Mouse (Mus musculus) layer of hippocampus, postnatal 25 days (tissue): ENCODE measurements at regions not wholly inside any gene's neighbourhood (a gene's known extent, or its start where the extent isn't known, plus 50 kb on each side); places are given as distances from the start of the nearest gene placed in this dataset.

ENCODE experiments used
- DNase-seq, 2 experiments: peaks; one replicate each; pipeline ENCODE4 v3.0.0; 2022; ENCODE audit warnings: mixed read lengths in 2 of 2, low spot score in 1 of 2; ENCODE audit errors: extremely low spot score in 1 of 2

DNA sequence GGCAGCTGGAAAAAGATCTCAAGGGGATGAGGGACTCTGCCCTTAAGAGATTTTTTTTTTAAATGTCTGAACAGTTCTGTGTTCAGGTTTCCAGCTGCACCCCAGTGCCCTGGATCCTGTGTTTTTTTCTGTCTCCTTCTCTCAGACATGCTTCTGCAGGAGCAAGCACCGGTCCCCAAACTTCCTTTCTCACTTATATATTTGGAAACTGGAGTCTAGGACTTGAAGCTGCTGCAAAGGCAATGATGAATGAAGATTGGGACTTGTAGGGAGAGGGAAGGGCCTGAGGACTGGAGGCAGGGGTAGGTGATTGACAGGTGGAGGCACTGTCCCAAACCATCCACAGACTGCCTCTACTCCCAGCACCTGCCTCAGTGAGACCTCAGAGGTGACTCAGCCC is 255.5 kb upstream of the Cdh5 start:
- DNase-seq = no peak

DNA sequence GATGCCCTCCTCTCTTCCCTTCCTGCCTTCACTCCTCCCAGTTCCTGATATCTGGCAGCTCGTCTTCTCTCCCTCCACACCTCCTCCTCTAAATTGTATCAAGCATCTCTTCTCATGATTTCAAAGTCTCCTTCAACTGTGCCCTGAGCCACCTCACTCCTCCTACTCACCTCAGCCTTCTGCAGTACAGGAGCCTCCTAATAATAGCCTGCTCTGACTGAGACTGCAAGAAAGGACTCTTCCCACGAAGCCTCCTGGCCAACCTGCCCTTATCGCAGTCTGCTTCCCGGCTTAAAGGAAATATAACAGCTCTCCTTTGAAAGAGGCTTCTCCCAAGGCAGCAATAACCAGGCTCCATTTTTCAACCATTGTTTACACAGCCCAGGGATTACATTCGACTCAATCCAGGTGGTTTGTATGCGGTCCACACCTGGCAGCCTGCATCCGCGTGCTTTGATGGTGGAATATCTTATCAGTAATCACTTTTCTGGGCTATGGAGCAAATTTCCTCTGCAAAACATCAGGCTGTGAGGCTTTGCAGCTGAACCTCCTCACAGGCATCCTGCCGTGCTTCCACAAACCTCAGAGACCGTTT is 254.9 kb upstream of the Cdh5 start:
- DNase-seq = no peak

DNA sequence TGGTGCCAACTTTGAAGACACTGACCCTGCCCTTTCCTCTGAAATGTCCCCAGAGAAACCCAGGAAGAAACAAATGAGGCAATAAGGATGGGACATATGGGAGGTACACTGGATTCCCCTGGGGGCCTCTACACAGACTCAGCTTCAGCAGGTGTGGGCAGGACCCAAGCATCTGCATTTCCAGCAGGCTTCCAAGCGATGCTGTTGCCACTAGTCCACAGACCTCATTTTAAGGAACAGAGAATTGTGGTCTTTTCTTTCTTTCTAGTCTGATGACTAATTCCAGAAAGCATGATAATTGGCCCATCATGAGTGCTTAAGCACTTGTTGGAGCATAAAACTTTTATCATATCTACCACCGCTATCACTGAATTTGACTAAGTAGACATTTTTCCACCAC is 251.6 kb upstream of the Cdh5 start:
- no peak for DNase-seq

DNA sequence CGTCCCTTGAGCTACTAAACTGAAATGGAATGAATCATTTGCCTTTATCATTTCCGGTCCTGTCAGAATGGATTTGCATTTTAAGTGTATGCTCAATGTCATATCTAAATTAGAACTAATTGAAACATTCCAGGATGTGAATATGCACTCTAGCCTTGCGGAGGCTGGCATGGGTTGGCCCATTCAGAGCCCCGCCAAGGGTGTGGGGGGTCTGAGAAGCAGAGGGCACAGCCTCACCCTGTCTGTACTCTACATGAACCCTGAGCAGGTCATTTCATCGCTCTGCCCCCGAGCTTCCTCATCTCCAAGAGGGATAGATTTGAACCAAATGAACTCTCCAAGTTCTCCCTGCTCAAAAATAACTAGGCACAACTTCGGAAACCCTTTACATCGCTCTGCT is 250.1 kb upstream of the Cdh5 start:
- DNase-seq = no peak

DNA sequence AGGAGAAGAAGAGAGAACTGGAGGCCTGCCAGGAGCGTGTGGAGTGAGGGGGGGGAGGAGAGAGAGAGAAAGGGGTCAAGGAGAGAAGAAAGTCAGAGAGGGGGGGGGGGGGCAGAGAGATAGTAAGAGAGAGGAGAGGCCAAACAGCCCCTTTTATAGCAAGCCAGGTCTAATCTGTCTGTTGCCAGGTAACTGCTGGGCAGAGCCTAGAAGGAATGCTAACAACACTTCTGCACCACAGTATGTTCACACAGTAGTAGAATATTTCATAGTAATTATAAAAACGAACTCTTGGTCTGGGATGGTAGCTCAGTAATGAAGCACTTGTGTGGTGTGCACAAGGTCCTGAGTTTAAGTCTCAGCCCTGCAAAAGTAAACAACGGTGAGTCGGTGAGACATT is 248.4 kb upstream of the Cdh5 start:
- DNase-seq = no peak

DNA sequence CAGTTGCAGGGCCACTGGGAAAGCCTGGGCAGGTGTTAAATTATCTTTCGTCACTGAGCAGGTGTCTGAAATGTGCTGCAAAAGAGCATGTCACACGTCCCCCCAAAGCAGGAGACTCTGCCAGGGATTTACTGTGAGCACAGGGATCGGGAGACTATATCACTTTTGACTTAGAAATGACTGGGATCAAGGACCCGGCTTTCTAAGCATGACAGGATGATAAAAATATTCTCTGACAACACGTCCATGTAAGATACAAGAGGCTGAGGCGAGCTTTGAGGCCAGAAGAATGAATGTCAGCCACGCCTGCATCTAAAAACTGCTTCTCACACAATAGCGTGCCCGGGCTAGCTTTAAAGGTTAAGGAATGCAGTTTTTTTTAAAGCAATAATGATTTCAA is 246.1 kb upstream of the Cdh5 start:
- no peak for DNase-seq

DNA sequence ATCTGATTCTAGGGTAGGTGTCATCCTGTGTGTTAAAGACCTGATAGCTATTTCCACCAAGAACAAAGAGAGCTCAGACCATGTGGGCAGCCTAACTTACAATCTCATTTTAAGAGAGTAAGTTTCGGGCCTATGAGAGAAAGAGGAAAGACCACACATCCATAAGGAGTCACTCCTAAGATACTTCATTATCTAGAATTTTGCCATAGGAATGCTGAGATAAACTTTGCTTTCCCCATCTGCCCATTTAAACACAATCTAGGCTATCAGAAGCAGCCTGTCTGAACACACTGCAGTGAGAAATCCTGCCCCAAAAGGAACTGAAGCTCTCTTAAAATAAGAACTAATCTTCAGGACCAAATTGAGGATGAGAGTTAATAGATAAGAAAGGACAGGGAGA is 242.3 kb upstream of the Cdh5 start:
- DNase-seq = no peak

DNA sequence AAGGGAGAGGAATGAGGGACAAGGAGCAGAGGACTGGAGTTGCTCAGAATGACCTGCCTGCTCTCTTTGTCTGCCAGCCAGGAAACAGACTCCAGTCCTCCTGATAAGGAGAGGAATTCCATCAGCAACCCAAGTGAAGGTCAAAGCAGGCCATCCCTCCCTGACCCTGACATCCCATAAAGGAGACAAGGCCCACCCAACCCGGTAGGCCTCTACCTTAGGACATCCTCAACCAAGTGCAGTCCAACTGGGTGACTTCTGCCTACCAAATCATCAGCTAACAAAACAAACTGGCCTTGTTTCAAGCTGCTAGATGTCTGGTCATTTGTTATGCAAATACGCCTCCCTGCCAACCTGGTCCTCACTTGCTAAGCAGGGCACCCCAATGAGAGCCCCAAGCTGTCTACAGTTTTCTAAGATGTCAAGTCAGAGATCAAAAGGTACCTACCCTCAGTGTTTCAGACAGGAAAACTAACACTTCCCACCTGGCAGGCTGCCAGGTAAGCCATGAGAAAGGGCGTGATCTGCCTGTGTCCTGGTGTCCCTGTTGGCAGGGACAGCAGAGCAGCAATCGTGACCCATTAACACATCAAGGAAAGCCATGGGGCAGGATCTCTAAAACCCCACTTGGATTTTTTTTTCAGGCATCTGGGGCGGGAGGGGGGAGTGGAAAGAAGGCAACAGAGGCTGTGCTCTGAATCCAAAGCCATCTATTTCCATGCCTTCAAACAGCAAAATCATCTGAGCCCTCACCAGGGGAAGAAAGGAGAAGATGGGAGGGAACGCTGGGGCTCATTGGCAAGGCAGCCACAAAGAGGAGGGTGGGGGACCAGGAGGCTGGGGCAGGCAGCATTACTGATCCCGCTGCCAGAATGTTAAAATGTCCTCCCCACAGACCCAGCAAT is 227.6 kb upstream of the Cdh5 start:
- DNase-seq = no peak

DNA sequence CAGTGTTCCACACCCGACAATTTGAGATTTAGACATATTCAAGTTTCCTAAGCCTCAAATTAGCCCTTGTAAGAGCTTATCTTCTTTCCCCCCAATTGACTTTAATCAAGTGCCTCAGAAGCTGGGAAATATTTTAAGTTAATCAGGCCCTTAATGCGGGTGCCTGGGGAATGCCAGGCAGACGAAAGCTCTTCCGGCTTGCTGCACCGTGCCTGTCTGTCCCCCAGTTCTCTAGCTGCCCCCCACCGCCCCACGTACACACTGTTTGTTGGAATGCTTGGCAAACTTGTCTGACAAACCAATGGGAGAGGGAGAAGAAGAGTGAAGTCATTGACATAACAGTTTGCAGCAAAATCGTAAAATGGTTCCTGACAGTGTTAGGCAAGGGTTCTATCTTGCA is 226.9 kb upstream of the Cdh5 start:
- DNase-seq = no peak

DNA sequence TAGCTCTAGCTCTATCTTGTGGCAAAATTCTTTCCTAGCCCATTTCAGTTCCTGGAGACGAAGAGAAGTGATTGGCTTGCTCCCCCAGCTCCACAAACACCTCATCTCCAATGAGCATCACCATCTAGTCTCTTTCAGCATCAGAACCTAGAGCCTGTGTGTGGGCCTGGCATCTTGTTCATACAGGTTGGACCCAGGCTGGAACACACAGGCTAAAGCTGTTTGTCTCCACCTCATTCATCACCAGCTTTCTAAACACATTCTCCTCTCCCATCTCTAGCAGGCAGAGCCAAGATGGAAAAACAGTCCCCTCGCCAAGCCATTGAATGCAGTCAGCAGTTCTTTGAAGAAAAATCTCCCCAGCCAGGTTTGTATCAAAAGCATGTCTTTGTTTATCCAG is 221.9 kb upstream of the Cdh5 start:
- no peak for DNase-seq

DNA sequence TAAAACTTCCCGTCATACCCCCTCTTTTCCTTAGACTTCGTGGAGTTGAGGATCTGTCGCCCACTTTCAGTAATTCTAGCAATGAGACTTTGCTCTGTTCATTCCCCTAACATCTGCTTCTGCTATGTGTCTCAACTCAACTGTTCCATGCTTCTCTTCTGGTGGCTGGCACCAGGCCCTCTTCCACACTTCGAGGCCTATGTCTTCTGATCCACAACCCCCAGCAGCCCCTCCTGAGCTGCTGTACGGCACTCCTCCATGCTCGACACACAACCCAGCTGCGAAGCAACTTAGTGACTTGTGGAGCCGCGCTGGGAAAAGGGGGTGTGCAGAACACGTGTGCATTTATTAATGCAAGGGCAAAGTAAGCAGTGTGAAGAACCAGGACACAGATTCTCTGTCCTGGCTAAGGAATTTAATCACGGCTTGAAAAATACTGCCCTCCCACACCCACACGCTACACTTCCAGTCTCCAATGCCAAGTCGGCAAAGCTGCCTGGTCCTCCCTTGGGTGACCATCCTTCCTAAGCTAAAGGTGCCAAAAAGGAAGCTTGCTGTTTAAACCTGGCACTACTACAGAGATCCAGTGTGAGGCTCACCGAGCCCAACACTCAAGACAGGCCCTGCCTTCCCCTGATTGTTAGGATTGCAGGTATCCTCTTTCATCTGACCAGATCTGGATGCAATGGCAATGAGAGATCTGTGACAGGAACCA is 220.8 kb upstream of the Cdh5 start:
- no peak for DNase-seq

DNA sequence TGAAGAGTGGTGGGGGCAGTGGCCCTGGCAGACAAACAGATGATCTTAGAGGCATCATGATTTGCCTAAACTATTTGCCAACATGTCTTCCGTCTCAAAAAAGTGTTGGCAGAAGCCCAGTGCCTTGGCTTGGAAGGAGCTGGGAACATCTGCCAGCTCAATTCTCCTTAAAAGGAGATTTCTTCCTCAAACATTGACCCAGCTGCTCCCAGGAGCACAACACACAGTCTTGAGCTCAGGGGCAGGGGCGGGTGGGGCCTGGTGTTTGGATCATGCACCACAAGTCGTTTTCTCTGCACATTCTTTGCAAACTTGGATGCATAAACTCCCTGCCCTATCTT is 220.3 kb upstream of the Cdh5 start:
- no peak for DNase-seq

DNA sequence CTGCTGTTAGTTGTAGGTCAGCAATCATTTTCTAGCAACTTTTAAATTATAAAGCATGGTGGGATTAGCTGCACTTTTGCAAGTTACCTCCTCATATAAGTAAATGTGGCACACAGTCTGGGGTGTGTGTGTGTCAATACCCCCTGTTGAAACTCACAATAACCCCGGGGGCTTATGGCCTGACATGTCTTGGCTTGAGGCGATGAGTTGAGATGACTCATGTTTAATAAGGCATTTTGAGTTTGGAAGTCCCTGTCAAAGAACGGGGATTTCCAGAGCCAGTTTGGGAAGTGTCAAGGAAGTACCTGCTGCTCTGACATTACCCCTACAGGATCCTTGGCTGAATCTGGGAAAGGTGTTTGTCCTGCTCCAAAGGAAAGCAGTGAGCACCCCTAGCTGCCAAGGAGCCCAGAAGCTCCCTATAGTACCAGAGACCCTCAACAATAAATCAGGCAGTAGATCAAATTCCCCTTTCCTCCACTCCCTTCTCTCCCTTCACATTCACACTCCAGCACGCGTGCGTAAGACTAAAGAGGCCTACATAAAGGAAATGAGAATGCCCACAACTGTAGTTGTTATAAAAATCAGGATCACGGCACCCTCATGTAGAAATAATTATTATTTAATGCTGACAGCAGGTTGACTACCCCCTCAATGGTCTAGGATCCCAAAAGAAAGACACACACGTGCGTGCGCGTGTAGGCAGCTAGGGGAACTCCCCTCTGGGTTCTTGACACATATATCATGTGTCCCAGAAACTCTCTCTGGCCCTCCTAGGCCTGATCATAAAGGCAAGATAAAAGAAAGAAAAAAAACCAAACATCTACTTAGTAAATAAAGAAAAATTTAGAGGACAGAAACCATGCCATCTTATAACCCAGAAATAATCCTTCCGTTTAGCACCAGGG is 216.3 kb upstream of the Cdh5 start:
- no peak for DNase-seq

DNA sequence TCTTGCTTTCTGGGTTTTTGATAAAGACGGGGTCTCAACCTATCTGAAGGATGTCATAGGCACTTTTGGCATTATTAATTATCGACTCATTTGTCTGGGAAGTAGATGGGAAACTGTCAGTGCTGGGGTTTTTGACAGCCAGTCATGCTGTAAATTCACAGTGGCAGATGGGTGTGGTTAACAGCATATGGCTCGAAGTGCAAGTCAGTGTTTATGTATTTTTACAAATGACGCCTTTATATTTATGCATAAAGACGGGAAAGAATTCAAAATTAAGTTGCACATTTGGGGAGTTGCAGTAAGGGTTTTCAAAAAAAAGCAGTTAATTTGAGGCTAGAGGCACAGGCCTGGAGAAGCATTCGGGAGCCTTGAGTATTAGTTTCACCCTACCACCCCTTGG is 206.8 kb upstream of the Cdh5 start:
- DNase-seq = no peak

DNA sequence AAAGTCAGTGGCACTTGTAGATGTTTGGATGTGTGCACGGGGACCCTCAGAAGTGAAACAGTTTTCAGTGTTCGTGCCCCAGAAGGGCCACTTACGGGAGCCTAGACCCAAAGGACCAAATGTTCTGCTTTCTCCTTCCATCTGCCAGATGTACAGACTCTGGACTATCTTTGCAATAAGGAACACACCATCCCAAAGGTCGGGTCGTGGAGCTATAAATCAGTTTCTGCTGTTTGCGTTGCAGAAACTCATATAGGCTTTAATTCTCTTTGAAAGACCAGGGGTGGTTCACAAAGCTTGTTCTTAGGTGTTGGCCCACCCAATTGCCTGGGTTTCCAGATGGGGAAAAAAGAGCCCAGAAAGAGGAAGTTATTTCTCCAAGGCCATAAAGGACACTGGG is 206.3 kb upstream of the Cdh5 start:
- no peak for DNase-seq

DNA sequence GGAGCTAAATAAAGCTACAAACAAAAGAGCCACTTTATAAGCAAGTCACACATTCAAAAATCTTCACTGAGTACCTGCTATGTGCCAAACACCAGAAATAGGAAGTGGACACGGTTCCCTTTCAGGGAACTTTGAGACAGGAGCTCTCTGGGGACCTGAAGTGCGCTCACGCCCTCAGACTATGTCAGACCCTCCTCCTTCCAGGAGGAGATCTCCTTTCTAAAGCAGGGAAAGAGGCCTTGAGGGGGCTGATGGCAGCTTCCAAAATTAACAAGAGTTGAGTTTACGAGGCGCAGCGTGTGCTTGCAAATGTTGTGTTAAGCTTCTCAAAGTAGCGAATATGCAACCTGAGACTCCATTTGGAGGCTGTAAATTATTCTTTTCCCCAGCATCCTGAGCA is 204.0 kb upstream of the Cdh5 start:
- no peak for DNase-seq

DNA sequence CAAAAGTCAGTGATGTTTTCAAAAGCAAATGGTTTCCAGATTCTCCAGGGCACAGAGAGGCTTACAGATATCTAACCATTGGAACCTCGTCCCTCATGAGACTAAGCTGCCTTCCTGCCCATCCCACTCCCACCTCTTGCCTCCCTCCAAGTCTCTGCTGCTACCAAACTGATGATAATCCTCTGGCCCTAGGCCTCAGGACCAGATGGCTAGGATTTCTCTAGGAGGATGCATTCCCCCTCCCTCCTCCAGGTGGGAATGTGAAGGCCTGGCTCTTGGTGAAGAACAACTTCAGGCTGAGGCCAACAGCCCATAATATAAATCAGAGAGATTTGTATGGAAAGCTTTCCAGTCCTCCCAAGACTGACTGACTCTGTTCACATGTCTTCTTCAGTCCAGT is 198.9 kb upstream of the Cdh5 start:
- DNase-seq = no peak

DNA sequence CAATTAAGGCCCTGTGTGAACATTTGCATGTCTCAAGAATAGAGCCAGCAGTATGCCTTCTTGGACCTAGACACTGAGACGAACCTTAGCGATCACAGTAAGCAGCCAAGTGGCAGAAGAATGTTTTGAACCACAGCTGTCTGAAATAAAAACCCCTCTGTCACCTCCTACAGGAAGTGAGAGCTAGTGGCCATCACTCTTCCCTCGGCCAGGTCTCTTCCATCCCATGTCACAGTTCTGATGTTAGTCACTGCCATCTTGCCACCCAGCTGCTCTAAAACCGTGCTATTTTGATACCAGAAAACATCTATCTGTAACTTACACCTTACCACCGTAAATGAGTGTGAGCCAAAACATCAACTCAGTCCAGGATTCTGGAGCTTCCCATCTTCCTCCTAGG is 197.8 kb upstream of the Cdh5 start:
- no peak for DNase-seq

DNA sequence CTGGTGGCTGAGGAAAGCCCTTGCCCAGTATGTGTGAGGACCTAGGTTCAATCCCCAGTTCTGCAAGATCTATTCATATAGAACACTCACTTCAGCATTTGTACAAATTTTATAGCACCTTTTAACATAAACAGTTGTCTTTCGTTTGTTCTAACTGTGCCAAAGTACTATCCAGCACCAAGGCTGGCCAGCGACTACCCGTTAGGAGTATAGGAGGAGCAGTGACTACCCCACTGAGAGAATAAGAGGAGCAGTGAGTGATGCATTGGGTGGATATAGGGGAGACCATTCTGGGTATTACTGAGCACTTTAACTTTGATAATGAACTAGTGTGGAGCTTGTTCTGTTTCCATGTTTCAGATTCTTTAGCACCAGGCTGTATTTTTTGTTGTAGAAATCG is 193.8 kb upstream of the Cdh5 start:
- no peak for DNase-seq

DNA sequence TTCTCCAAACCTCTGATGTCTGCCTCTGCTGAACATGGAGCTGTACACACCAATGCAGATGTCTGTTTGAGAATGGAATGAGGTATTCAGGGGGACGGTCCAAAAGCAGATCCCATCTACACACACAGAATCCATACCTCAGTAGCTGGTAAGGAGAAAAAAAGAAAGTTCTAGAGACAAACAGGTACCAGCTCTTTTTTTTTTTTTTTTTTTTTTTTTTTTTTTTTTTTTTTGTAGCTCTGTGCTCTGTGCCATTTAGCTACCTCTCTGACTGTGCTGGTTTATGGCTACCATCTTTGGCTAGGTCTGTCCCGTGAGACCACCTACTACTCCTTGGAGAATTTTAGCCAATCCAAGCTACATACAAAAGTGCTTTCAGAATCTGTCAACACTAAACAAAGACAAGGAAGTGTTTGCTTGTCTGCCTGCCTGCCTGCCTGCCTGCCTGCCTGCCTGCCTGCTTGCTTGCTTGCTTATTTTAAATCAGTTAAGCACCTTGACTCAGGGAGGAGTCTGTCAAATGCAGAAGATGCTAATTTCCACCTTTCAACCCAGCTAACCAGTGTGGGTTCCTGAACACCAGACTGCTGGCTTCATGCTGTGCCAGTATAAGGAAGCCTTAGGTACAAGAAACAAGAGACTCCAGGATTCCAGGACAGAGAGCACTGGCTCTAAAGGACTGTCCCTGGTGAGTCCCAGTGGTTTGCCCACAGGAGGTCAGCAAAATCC is 190.0 kb upstream of the Cdh5 start:
- DNase-seq = no peak
